In genomic region chr11:32640617-32641016, GRCm38 (mm10) we compare ENCODE assay signal across 15 mouse cellular contexts. TPM values are rescaled to one million over a fixed set of nuclear protein-coding genes. Genes with fewer than 3 reads are reported as not detected.
DNase-seq lines count a peak whose midpoint lies in the region; ATAC-seq and TF ChIP-seq lines count a peak whose summit lies in the region.
"Had no signal": no experiment of that assay in that cellular context is flagged by ENCODE, and none has a peak within 500 bp of the region (broad histone marks: within the 10 kb centered on the region; RNA-seq: fewer than 3 reads in every experiment).

No protein-coding gene starts in this region.

- 0 out of 2 replicates have a peak overlapping the region, but pooled peaks have one; percentile 84 for H3K4me2 ChIP-seq in limb, embryonic 13.5 days (replicated peaks)
- peak overlapping the region; percentile 71; the same call in 1 of the 2 replicates for H3K4me2 ChIP-seq in stomach, embryonic 15.5 days
- H3K4me2 ChIP-seq: forebrain, embryonic 15.5 days had no signal

- H3K9ac ChIP-seq in limb, embryonic 13.5 days, result no peak overlapping the region
- no peak overlapping the region for H3K9ac ChIP-seq in stomach, embryonic 15.5 days
- H3K9ac ChIP-seq: embryonic facial prominence, embryonic 12.5 days; forebrain, embryonic 15.5 days had no signal

- H3K9me3 ChIP-seq in limb, embryonic 13.5 days, result no peaks in the 10 kb centered on the region
- no peaks in the 10 kb centered on the region for H3K9me3 ChIP-seq in limb, embryonic 10.5 days (replicated peaks)
- no peaks in the 10 kb centered on the region for H3K9me3 ChIP-seq in stomach, embryonic 15.5 days
- H3K9me3 ChIP-seq: embryonic facial prominence, embryonic 12.5 days; forebrain, embryonic 15.5 days; lung, embryonic 15.5 days had no signal

- intact Hi-C loops in gastrocnemius, adult 2 months (cut with DNase I), result loop anchor here (5.0 kb wide), 1 partner anchor 67 kb away; no protein-coding TSS in a partner anchor
- intact Hi-C loops in gastrocnemius, postnatal 14 days (cut with DNase I; ENCODE audit: low total_unique reads), result no loop called here

- 89% methylated on average over 4 of the region's 4 CpGs for WGBS in limb, embryonic 13.5 days
- WGBS in limb, embryonic 10.5 days, result 96% methylated on average over 4 of the region's 4 CpGs
- WGBS in stomach, embryonic 15.5 days, result 82% methylated on average over 4 of the region's 4 CpGs

- DNase-seq in gastrocnemius, adult 2 months, result no peak
- no peak for DNase-seq in gastrocnemius, postnatal 14 days
- no peak for DNase-seq in limb, embryonic 10.5 days (ENCODE audit: low spot score)
- peak; percentile 57 for DNase-seq in liver
- no peak for DNase-seq in T-cell, adult 2 months (ENCODE audit: low spot score)
- no peak for DNase-seq in adrenal gland, adult 18-20 months (ENCODE audit: low spot score in 2 of 2)
- DNase-seq: B cell, adult 2 months; cerebellum, adult 9-11 months; gastrocnemius, postnatal 25 days; kidney, adult 8-10 months had no signal

- ATAC-seq in limb, embryonic 13.5 days (ENCODE audit: low FRiP score, low read depth), result no peak
- ATAC-seq in stomach, embryonic 15.5 days (ENCODE audit: insufficient read depth, low FRiP score, low read depth), result no peak
- ATAC-seq: forebrain, embryonic 15.5 days had no signal

- no peaks in the 10 kb centered on the region for H3K27me3 ChIP-seq in limb, embryonic 13.5 days
- no peaks in the 10 kb centered on the region for H3K27me3 ChIP-seq in limb, embryonic 10.5 days (ENCODE audit: low read depth, poor library complexity, severe bottlenecking)
- no peaks in the 10 kb centered on the region for H3K27me3 ChIP-seq in stomach, embryonic 15.5 days (replicated peaks)
- H3K27me3 ChIP-seq: embryonic facial prominence, embryonic 12.5 days; forebrain, embryonic 15.5 days; lung, embryonic 15.5 days had no signal

- H3K4me1 ChIP-seq in limb, embryonic 13.5 days, result peaks cover 38% of the 10 kb centered on the region
- H3K4me1 ChIP-seq in limb, embryonic 10.5 days, result peaks cover 32% of the 10 kb centered on the region
- H3K4me1 ChIP-seq in stomach, embryonic 15.5 days, result peaks cover 9% of the 10 kb centered on the region; the same call in 1 of the 2 replicates

- peak overlapping the region; percentile 100 for H3K27ac ChIP-seq in gastrocnemius, adult 2 months
- no peak overlapping the region for H3K27ac ChIP-seq in limb, embryonic 13.5 days
- H3K27ac ChIP-seq in limb, embryonic 10.5 days, result no peak overlapping the region
- H3K27ac ChIP-seq in stomach, embryonic 15.5 days, result no peak overlapping the region
- H3K27ac ChIP-seq: embryonic facial prominence, embryonic 12.5 days; forebrain, embryonic 15.5 days; lung, embryonic 15.5 days had no signal

- no peak for TF ChIP-seq CTCF in gastrocnemius, adult 2 months (IDR thresholded peaks at IDR 0.05)

- peak overlapping the region; percentile 89 for H3K4me3 ChIP-seq in gastrocnemius, adult 2 months
- H3K4me3 ChIP-seq in limb, embryonic 13.5 days, result no peak overlapping the region
- no peak overlapping the region for H3K4me3 ChIP-seq in limb, embryonic 10.5 days
- H3K4me3 ChIP-seq in stomach, embryonic 15.5 days (replicated peaks), result no peak overlapping the region

- no peaks in the 10 kb centered on the region for H3K36me3 ChIP-seq in limb, embryonic 13.5 days
- no peaks in the 10 kb centered on the region for H3K36me3 ChIP-seq in limb, embryonic 10.5 days
- H3K36me3 ChIP-seq in stomach, embryonic 15.5 days, result no peaks in the 10 kb centered on the region
- H3K36me3 ChIP-seq: embryonic facial prominence, embryonic 12.5 days; forebrain, embryonic 15.5 days; lung, embryonic 15.5 days had no signal

RNA-seq across cellular contexts. Expression of gene Fbxw11, which starts 1.9 kb away (rescaled TPM):
- 10 to 100 TPM; 56.9 to 68.9 TPM for total RNA-seq in gastrocnemius, adult 2 months (2021)
- total RNA-seq in gastrocnemius, postnatal 14 days (2021), result 10 to 100 TPM; 53.3 to 53.6 TPM
- 80.4 and 85.4 TPM in 2 replicates for polyA plus RNA-seq in limb, embryonic 13.5 days (2015; fragmentation: Nextera tagmentation; extraction: Ambion mirVana)
- 77.6 and 96.4 TPM in 2 replicates for polyA plus RNA-seq in limb, embryonic 10.5 days (2016; fragmentation: Nextera tagmentation; extraction: Ambion mirVana)
- 61.7 and 68.8 TPM in 2 replicates for polyA plus RNA-seq in stomach, embryonic 15.5 days (2015; fragmentation: Nextera tagmentation; extraction: Ambion mirVana)
- 100 to 1,000 TPM in 1 of 2 experiments, 10 to 100 TPM in 1; 97.0 to 117 TPM for total RNA-seq in adrenal gland, adult 18-20 months (2021)
